Mouse (Mus musculus) megakaryocyte-erythroid progenitor cell, adult 5-6 weeks (primary cell): ENCODE measurements at regions not wholly inside any gene's neighbourhood (a gene's known extent, or its start where the extent isn't known, plus 50 kb on each side); places are given as distances from the start of the nearest gene placed in this dataset.

Experiments used
- ATAC-seq: replicated peaks from 2 replicates; pipeline ENCODE4 v1.8.0; 2016; ENCODE audit warnings: mild to moderate bottlenecking, inconsistent platforms; ENCODE audit not compliant: severe bottlenecking, poor library complexity, low FRiP score, low TSS enrichment

DNA sequence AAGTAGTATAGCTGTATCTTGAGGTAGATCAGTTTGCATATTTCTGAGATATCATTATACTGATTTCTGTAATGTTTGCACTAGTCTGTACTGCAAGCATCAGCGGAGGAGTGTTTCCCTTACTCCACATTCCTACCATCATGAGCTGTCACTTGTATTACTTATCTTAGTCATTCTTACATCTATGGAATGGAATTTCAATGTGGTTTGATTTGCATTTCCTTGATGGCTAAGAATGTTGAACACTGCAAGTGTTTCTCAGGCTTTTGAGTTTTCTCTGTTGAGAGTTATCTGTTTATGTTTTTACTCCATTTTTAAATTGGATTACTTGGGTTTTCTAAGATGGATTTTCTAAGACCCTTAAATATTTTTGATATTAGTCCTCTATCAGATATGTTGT is 725.8 kb downstream of the Car8 start:
- no peak for ATAC-seq

DNA sequence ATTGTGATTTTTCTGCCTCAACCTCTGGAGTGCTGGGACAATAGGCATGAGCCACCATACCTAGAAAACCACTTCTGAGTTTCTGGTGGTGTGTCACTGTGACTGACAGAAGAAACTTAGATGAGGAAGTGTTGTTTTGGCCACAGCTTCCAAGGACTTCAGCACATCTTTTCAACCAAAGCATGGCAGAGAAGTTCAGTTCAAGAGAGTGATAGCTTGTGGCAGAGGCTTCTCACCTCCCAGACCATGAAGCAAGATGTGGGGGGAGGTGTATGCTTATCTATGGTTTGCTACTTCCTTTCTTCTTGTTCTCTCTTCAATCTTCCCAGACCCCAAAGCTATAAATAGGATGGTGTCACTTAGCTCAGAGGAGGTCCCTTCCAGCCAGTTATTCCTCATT is 753.3 kb downstream of the Car8 start:
- no peak for ATAC-seq

DNA sequence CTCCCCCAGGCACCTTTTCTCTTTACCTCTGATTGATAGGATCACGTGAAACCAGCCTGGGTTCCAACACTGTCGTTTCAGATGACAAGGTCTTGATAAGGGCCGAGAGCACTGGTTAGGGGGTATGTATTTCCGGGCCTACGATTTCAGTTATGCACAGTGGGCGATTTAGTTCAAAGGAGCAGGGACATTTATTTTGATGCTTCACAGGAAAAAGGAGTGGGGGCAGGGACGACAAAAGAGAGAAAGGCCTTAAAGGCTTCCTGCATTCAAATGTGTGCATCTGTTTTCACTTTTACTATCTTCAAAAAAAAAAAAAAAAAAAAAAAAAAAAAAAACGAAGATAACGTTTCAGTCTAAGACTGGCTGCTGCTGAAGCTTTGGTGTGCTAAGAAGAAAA is 783.7 kb downstream of the Car8 start:
- ATAC-seq = peak; percentile 67; the same call in 1 of the 2 replicates

DNA sequence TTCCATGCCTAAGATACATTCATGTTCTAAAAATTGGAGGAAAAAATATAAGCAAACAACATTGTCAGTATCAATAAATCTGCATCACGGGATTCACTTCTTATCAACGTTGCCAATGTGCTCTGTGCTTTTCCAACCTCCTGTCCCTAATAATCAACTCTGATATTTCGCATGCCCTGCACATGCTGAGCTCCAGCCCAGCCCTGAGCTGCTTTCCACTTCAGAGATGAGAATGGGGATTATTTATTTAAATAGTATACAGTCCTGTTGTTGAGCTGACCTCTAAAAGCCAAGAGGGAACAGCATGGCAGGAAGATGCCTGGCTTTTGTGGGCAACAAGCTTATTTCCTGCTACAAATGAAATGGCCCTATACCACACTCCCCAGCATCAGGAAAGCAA is 786.2 kb downstream of the Car8 start:
- ATAC-seq = no peak

DNA sequence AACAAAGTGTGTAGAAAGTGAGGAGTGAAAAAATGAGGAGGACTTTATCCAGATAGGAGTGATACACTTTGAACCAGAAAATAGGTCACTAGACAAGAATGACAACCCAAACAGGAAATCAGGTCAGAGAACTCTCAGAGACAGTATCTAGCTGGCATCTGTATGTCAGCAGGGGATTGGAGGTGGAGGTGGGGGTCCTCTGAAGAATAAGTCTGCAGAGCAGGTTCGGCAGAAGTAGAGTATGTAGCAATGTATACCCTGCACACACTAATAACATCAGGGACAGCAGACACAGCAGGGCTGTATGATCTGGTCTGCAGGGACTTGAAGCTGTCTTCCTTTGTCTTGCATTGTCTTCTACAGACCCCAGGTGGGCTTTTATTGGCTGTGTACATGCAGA is 787.9 kb downstream of the Car8 start:
- ATAC-seq = no peak

DNA sequence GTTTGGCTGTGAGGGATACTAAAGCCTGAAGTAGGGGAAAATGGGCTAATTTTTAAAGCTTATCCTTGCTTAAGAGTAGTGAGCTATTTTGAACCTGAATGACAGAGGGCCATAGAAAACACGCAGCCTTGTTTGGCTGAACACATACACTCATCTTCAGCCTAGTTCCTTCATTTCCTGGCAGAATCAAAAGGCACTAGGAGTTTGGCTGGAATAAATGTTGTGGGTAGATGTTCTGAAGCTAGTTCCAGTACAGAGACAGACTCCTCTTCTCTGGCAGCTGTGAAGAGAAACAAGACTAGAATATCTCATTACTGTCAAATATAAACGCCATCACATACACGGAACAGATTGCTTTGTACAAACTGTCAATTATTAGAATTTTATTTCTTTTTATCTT is 809.5 kb downstream of the Car8 start:
- ATAC-seq = no peak

DNA sequence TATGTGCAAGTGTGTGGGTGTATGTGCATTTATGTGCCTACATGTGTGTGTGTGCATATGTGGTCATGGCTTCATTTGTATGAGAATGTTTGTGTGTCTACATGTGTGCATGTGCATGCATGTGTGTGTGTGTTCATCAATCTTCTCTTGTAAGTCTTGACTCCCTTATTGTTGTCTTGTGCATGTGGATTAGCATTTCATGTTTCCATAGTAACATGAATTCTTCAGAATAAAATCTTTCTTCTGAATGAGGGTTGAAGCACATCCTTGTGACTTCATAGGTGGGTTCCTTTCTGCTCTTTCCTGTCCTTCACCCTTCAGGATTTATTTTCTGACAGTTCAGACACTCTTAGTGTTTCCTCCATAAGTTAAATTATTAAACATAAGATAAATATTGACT is 814.8 kb downstream of the Car8 start:
- no peak for ATAC-seq

DNA sequence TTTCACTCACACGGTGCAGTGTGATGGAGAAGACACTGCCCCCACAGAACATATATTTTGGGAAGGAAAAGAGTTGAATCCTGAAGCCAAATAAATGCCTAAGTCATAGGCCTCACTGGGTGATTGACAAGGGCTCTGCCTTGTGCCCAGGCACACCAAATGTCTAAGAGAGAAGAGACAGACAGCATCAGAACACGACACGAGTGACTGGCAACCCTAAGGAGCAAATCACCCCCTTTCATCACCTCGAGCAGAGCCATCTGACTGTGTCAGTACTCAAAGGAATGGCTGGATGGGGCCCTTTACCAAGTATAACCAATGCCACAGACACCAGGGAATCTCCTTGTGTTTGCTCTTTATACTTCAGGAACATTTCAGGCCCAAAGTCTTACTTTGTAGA is 815.6 kb downstream of the Car8 start:
- ATAC-seq = no peak

DNA sequence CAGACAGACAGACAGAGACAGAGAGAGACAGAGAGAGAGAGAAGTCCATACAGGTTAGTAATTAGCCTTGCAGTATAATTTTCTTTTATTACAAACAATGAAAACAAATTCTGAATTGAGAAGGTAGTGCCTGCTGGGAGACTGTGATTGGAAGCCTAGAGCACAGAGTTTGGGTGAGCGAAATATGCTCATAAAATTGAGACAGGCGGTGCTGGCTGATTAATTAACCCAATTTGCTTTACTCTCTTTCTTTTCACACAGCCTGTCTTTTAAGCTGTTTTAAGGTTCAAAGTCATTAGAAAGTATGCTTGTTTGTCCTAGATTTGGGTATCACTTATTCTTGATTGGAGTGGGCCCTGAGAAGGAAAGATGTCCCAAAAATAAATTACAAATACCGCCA is 816.1 kb downstream of the Car8 start:
- no peak for ATAC-seq

DNA sequence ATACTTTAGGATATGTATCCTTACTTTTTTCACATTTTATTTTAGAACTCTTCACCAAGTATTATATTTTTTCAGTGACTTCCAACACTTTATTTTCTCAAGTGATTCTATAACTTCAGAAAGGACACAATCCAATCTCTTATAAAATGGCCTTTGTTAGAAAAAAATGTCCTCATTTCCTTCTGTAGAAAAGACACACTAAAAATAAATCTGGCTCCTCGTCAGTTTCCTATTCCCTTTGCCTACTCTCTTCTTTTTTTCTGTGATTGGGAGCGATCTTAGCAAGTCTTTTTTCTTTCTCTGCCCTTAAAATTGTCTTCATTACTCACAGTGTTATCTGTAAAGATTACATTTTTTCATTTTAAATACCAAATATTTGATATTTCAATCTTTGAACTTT is 824.5 kb downstream of the Car8 start:
- no peak for ATAC-seq

DNA sequence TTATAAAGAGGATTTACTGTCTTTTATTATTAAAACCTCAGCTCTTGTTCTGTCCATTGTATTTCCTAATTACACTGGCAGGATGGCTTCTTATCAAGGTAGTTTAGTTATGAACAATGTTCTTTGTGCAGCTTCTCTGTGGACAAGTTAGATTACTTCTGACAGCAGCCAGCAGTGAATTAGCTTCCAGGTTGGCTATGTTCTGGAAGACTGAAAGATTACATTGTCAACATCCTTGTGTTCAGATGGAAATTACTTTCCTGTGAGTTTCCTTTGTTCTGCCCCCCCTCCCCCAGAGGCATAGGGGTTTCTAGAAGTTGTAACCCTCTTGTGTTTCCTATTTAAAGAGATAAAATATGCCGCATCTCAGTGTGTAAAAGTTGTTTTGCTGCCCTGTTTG is 846.1 kb downstream of the Car8 start:
- ATAC-seq = no peak

DNA sequence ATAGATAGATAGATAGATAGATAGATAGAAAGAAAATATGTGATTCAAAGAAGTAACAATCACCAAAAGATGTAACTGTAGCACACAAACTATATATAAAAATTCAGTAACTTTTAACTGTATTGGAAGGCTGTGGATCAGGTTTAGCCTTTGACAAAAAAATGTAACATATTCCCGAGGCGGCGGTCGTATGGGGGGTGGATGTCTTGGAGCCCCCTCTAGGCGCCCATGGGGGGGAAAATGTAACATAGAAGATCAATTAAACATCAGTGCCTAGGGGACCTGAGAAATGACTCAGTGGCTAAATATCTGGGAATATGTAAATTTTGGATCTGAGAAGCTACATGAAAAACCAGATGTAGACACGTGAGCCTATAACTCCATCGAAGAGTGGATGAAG is 847.2 kb downstream of the Car8 start:
- no peak for ATAC-seq

DNA sequence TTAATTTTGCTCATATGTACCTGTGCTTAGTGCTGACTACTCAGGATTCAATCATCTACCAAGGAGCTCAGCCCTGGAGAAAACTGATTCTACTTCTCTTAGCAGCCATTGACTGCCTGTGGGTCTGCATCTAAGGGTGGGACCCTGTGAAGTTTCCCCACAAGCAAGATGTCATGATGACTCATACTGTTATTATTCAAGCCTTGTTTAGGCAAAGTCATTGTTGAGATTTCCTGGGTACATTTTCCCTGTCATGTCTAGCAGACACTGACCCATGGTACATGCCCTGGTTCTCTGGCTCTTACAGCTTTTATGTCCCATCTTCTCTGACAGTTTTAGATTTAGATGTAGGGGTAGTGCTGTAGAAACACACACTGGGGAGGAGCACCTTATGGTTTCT is 853.8 kb downstream of the Car8 start:
- no peak for ATAC-seq

DNA sequence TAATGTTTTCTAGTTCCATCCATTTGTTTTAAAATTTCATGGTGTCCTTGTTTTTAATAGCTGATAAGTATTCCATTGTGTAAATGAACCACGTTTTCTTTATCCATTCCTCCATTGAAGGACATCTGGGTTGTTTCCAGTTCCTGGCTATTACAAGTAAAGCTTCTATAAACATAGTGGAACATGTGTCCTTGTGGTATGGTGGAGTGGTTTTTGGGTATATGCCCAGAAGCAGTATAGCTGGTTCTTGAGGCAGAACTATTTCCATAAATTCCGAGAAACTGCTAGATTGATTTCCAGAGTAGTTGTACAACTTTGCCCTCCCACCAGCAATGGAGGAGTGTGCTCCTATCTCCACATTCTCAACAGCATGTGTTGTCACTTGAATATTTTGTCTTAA is 858.8 kb downstream of the Car8 start:
- no peak for ATAC-seq

DNA sequence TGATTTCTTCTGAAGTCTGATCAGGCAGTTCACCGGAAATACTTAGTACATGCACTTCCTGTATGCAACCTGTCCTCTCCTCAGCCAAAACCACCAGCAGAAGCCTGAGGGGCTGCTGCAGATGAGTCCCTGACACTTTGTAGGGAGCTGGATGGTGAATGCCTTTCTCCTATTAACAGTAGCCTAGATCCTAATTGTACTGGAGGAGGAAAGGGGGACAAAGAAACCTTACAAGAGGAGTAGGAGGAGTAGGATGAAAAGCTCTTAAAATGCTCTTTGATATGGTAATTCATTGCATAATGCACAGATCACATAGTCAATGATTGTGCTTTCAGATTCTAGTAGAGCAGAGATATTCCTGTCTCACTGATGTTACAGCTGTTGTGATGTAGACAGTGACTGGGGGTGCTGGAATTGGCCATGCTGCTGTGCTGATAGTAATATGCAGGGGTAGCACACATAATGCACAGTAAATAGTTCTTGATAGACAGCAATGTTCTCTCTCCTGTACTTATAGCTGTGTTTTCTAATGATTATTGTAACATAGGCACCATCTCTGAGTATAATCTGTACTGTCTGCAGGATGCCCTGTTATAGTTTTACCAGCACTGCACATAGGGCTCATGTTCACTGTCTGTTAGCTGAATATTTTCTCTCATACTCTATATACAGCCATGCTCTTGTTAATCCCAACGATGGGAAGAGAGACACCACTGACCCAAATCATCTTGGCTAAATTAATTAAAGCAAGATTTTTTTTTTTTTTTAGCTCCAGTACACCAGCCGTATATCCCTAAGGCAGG is 874.4 kb downstream of the Car8 start:
- no peak for ATAC-seq

DNA sequence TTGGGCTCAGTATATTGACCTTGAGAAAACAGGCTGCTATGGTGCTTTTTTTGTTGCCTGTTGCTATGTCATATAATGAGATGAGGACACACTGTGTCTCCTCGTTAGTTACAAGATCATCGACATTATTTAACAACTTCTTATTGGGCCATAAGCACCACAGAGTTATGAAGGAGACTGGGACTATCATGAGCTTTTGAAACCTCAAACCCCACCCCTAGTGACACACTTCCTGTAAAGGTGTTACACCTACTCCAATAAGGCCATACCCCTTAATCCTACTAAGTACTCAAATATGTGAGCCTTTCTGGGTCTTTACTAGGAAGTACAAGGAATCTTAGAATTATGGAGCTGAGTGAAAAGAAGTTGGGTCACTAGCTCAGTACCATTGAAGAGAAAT is 875.3 kb downstream of the Car8 start:
- ATAC-seq = no peak

DNA sequence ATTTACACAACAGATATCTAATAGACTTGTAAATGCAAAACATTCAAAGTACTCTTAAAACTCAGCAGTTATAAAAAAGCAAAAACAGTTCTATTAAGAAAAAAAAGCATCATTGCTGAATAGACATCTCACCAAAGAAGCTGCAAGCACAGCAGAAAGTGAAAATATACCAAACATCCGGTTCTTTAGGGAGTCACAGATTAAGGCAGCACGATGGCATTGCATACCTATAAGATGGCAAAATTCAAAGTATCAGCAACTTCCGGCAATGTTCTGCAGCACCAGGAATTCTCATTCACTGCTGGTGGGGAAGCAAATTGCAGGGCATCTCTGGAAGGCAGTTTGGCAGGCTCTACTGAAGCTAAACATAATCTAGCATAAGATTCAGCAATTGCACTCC is 882.6 kb downstream of the Car8 start:
- ATAC-seq = no peak

DNA sequence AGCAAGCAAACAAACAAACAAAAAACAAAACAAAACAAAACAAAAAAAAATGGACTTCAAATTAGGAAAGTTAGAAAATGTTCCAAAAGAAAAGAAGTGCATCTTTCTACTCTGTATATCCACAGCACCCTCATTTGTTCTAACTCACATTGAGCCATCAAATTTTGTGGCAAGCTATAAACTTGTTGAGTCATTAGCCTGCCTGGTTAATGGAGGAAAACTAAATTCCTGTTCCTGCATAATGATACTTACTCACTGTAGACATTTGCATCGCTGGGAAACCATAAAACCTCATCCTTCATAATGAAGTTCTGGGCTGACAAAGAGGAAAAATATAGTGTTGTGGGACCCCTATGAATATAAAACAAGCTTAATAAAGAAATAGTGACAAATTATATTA is 891.5 kb downstream of the Car8 start:
- no peak for ATAC-seq

DNA sequence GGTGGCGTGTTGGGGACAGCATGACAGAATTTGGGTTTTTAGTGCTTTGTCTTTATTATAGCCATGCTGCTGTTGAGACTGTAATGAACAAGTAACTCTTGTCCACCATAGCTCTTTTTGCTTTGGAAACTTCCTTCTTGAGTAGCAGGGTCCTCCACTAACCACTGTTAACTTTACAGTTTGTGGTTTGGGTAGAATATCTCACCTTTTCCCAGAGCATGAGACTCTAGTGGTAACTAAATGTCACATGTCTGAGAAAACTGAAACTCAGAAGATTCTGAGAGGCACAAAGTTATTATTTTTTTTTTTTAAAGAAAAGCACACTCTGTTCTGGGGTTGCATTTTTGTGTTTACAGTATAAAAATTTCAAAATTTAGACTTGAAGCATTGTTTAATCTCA is 897.7 kb downstream of the Car8 start:
- no peak for ATAC-seq

DNA sequence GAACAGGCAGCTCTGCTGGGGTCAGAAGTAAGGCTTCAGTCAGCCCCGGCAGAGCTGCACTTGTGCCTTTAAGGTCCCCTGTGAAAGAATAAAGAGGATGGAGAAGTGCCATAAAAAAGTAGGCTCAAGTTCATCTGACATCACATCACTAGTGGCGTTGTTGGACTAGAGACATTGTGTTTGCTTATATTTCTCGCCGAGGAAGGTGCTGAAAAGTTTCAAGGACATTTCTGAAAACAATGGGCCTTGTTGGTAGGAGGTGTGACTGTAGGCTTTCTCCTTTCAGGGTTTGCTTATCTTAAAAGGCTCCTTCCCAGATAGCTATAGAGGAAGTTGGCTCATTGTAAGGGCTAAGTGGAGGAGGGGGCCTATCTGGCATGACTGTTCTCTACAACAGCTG is 924.6 kb downstream of the Car8 start:
- ATAC-seq = no peak

DNA sequence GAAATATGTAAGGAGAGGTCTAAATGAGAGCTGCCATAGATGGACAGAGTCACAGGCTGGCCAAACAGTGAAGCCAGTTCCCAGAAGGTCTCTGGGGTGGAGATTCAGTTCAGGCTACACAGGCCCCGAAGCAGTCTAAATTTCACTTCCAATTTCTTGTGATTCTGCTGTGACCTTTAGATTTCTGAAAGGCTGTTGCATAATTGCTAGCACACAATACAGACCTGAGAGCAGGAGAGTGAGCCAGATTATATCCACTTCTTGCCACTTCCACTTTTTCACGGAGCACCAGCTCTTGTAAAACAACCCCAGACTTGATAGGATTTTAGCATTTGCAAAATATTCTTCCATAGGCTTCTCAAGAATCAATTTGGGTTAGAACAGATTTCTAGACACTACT is 925.6 kb downstream of the Car8 start:
- no peak for ATAC-seq

DNA sequence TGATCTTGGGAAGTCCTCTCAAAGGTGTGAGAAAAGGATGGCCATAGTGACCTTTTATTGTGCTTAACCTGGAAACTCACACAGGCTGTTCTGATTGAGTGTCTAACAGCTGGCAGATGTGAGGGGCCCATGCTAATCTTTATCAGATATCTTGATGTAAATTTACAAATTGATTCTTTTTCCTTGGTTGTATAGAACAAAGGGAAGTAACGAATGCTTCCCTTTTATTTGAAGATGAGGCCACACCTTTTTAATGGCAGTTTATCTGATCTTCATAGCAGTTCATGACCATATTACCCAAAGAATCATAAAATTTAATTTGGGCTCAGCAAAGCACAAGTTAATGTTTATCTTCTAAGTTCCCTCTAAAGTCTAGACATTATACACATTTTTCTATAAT is 926.7 kb downstream of the Car8 start:
- ATAC-seq = no peak
